Mouse (Mus musculus) bone marrow macrophage, adult 2 months (primary cell): ENCODE measurements around the gene Smad3. TPM values are rescaled to one million over a fixed set of nuclear protein-coding genes. Genes with fewer than 3 reads are reported as not detected.

ENCODE experiments used
- H3K27ac ChIP-seq: 2 replicates; pipeline ENCODE4 v1.5.1; 2012; ENCODE audit warnings: low read depth, low read length; ENCODE audit not compliant: insufficient read depth
- H3K4me1 ChIP-seq: 2 replicates; pipeline ENCODE4 v1.6.1; 2012; ENCODE audit warnings: low read length; ENCODE audit not compliant: control insufficient read depth, insufficient read depth
- H3K4me3 ChIP-seq: 2 replicates; pipeline ENCODE4 v1.5.1; 2012; ENCODE audit warnings: mild to moderate bottlenecking, low read length, moderate library complexity; ENCODE audit not compliant: insufficient read depth
- CTCF ChIP-seq: IDR thresholded peaks from 2 replicates; pipeline ENCODE4 v1.5.1; 2012; ENCODE audit warnings: low read depth, mild to moderate bottlenecking, low read length, moderate library complexity
- POLR2A ChIP-seq: IDR thresholded peaks from 2 replicates; pipeline ENCODE4 v1.6.1; 2012; ENCODE audit warnings: mild to moderate bottlenecking, low read depth, low read length, borderline replicate concordance
- polyA plus RNA-seq: library from polyadenylated mRNA; stranded (reverse); fragments of >200 nt; gene quantifications from 2 replicates; pipeline ENCODE4 v1.2.4, GENCODE M21; 2012; ENCODE audit not compliant: missing spikeins, insufficient read depth, insufficient read length

The Smad3 gene
- polyA plus RNA-seq, 1 experiment = 6.5 TPM

- no peak for TF ChIP-seq POLR2A
- TF ChIP-seq CTCF = no peak
- H3K4me1 ChIP-seq = peaks cover 23% of the 10 kb centered on the region
- H3K4me3 ChIP-seq = no peak overlapping the region
- no peak overlapping the region for H3K27ac ChIP-seq
These were observed 19.0 kb downstream of the Smad3 start for GRCm38 (mm10) chr9:63738830-63739229.

GRCm38 (mm10) chr9:63738086-63738701 is 19.6 kb downstream of the Smad3 start:
- peak overlapping the region; percentile 40 for H3K27ac ChIP-seq

GRCm38 (mm10) chr9:63737426-63737931 is 20.3 kb downstream of the Smad3 start:
- H3K4me3 ChIP-seq = peak overlapping the region; percentile 21
- H3K4me1 ChIP-seq = peaks cover 25% of the 10 kb centered on the region
- peak overlapping the region; percentile 40 for H3K27ac ChIP-seq
- TF ChIP-seq CTCF (no peak), POLR2A (no peak)

More at GRCm38 (mm10) chr9:63738086-63738701, 19.6 kb downstream of the Smad3 start:
- H3K4me1 ChIP-seq = peaks cover 23% of the 10 kb centered on the region
- H3K4me3 ChIP-seq = peak overlapping the region; percentile 21
- TF ChIP-seq CTCF (no peak), POLR2A (no peak)

DNA sequence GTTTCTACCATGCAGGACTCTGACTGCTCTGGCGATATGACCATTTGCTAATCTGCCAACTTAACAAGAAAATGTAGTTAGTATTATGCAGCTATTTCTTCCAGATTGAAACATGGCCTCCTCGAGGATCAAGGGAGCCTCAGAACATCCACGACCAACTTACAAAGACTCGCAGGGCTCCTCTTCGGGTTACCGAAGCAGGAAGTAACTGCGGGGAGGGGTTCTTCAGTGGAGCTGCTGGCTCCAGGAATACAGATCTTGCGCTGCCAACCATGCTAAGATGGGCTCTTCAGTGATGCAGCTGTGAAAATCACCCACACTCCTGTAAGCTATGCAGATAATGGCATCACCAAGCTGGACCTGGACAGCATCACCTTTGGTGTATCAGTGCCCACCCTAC is 23.5 kb downstream of the Smad3 start:
- Histone ChIP-seq H3K4me3 (no peak overlapping the region), H3K27ac (no peak overlapping the region), H3K4me1 (peaks cover 36% of the 10 kb centered on the region)
- no peak for TF ChIP-seq CTCF
- TF ChIP-seq POLR2A = no peak

DNA sequence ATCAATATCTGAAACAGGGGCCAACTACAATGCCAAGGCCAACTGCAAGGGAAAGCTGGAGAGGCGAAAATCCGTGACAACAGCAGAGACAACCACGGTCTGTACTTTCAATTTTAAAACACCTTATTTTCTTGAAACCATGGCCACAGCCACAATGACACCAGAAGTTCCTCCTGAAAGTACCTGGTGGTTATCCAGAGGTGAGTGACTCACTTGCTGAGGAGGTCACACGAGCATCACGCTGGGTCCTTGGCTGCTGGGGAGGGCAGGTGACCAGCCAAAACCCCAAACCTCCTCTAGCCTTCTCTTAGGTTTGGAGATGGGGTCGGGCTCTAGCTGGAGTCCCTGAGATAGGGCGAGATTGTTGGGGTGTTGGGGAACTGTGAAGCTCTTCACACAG is 25.1 kb downstream of the Smad3 start:
- H3K4me1 ChIP-seq = peaks cover 26% of the 10 kb centered on the region
- no peak overlapping the region for H3K4me3 ChIP-seq
- TF ChIP-seq POLR2A (no peak), CTCF (no peak)
- H3K27ac ChIP-seq = no peak overlapping the region

GRCm38 (mm10) chr9:63731114-63731828 is 26.5 kb downstream of the Smad3 start:
- TF ChIP-seq CTCF (no peak), POLR2A (no peak)
- Histone ChIP-seq H3K27ac (peak overlapping the region; percentile 37), H3K4me1 (peaks cover 15% of the 10 kb centered on the region), H3K4me3 (no peak overlapping the region)

- Histone ChIP-seq H3K27ac (no peak overlapping the region), H3K4me3 (no peak overlapping the region), H3K4me1 (peaks cover 15% of the 10 kb centered on the region)
- TF ChIP-seq CTCF (no peak), POLR2A (no peak)
These were observed 28.8 kb downstream of the Smad3 start for GRCm38 (mm10) chr9:63728969-63729368.

- Histone ChIP-seq H3K4me1 (peaks cover 12% of the 10 kb centered on the region), H3K27ac (no peak overlapping the region), H3K4me3 (no peak overlapping the region)
- TF ChIP-seq POLR2A = no peak
- TF ChIP-seq CTCF = no peak
These were observed 30.7 kb downstream of the Smad3 start for GRCm38 (mm10) chr9:63727070-63727469.

DNA sequence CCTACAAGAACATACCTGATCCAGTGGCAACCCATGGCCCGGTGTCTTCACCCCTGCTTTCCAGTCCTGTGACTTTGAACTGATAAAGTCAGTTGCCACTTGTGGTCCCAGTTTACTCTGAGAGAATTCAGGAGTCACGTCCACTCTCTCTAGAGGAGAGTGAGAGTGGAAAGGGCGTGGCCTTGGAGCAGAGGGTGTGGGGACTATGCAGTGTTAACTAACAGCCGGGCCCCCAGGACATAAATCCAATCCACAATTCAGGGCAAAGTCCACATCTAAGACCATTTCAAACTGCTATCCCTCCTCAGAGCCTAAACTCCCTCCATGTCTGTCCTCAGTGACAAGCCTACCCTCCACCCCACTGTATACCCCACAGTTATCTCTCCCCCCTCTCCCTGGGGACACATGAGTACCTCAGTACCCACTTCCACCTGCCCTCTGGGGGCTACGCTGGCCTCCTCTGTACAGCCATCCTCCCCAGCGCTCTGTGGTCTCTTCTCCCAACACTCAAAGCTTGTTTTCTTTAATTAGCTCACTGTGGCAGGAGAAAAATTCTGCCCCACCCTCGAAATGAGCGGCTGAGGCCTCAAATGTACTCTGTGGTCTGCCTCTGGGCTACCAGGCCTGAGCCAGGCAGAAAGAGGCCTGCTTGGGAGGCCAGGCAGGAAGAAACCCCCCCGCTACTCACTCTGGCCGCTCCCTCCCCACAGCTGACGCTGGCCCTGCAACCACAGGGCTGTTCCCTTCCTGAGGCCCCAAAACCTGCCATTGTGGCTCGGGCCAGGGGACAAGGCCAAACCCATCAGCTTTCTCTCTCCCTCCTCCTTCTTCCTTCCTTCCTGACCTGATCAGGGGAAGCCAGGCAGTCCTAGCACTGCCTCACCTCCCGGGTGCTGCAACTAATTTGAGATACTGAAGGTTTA is 31.4 kb downstream of the Smad3 start:
- TF ChIP-seq CTCF (no peak), POLR2A (no peak)
- Histone ChIP-seq H3K27ac (no peak overlapping the region), H3K4me1 (peaks cover 19% of the 10 kb centered on the region), H3K4me3 (no peak overlapping the region)

GRCm38 (mm10) chr9:63724750-63725149 is 33.0 kb downstream of the Smad3 start:
- no peak overlapping the region for H3K27ac ChIP-seq
- TF ChIP-seq POLR2A (no peak), CTCF (no peak)
- peaks cover 17% of the 10 kb centered on the region for H3K4me1 ChIP-seq
- H3K4me3 ChIP-seq = no peak overlapping the region
